Mouse (Mus musculus) olfactory bulb, adult 2 months (tissue): ENCODE measurements at regions not wholly inside any gene's neighbourhood (a gene's known extent, or its start where the extent isn't known, plus 50 kb on each side); places are given as distances from the start of the nearest gene placed in this dataset.
"Not testable (repeated sequence)": the region's sequence is repeated elsewhere in the genome, so short reads cannot be mapped to it uniquely, and the experiment has no call there.

Experiments
- H3K27ac ChIP-seq: fragments of 200-500 bp; 2 replicates; pipeline ENCODE4 v1.5.1; 2012; ENCODE audit warnings: low read depth, low read length; ENCODE audit not compliant: insufficient read depth
- H3K4me1 ChIP-seq: fragments of 200-500 bp; 2 replicates; pipeline ENCODE4 v1.6.1; 2012; ENCODE audit warnings: low read length; ENCODE audit not compliant: control insufficient read depth, insufficient read depth
- H3K4me3 ChIP-seq: fragments of 200-500 bp; 2 replicates; pipeline ENCODE4 v1.5.1; 2012; ENCODE audit warnings: mild to moderate bottlenecking, low read depth, low read length, moderate library complexity; ENCODE audit not compliant: insufficient read depth
- CTCF ChIP-seq: fragments of 200-500 bp; IDR thresholded peaks from 2 replicates; pipeline ENCODE4 v1.5.1; 2012; ENCODE audit warnings: low read depth, mild to moderate bottlenecking, low read length, moderate library complexity; ENCODE audit not compliant: insufficient read depth
- POLR2A ChIP-seq: fragments of 200-500 bp; IDR thresholded peaks from 2 replicates; pipeline ENCODE4 v1.6.1; 2012; ENCODE audit warnings: mild to moderate bottlenecking, low read depth, low read length, moderate library complexity; ENCODE audit not compliant: insufficient read depth
- WGBS: fragments of 180-500 bp; shearing (Covaris S2); methylation state at CpG from one replicate; pipeline ENCODE4 v1.1.7; 2018; 5-methylcytosine and 5-hydroxymethylcytosine counted together

DNA sequence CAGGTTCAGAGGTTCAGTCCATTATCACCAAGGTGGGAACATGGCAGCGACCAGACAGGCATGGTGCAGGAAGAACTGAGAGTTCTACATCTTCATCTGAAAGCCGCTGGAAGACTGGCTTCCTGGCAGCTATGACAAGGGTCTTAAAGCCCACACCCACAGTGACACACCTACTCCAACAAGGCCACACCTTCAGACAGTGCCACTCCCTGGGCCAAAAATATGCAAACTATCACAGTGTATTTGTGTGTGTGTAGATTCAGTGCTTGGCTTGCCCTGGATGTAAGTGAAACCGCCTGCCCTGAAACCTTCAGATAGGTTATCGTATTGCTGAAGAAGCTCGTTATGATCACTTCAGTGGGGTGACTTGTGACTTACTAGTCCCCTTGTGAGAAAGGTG lies 151.3 kb downstream of the Kcnrg start:
- Histone ChIP-seq H3K27ac (no peak overlapping the region), H3K4me3 (no peak overlapping the region), H3K4me1 (peaks cover 6% of the 10 kb centered on the region)
- TF ChIP-seq POLR2A (no peak), CTCF (no peak)
- WGBS, result 95% methylated on average over 5 of the region's 5 CpGs

DNA sequence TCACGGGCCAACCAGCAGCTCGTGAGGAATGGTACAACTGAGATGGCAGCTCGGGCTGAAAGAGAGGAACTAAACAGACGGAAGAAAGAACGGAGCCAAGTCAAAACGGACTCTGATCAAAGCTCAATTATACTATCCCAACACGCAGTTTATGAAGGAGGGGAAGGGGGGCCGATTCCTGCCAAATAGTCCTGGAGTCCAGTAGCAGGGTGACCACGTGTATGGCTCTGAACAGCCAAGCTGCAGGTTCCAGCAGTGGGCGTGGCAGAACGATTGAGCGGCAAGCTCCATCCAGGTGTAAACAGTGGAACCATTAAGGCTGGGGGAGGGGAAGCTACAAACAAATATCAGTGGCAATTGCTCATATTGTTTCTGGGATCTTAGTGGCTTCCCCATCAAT lies 152.9 kb downstream of the Kcnrg start:
- not testable (repeated sequence) for H3K27ac ChIP-seq, H3K4me1 ChIP-seq, H3K4me3 ChIP-seq
- WGBS, result 81% methylated on average over 12 of the region's 12 CpGs

GRCm38 (mm10) chr14:61762076-61762475 lies 154.8 kb downstream of the Kcnrg start:
- Histone ChIP-seq H3K4me1 (peaks cover 4% of the 10 kb centered on the region), H3K27ac (no peak overlapping the region), H3K4me3 (no peak overlapping the region)
- WGBS, result 80% methylated on average over 5 of the region's 5 CpGs
- no peak for TF ChIP-seq POLR2A
- no peak for TF ChIP-seq CTCF

DNA sequence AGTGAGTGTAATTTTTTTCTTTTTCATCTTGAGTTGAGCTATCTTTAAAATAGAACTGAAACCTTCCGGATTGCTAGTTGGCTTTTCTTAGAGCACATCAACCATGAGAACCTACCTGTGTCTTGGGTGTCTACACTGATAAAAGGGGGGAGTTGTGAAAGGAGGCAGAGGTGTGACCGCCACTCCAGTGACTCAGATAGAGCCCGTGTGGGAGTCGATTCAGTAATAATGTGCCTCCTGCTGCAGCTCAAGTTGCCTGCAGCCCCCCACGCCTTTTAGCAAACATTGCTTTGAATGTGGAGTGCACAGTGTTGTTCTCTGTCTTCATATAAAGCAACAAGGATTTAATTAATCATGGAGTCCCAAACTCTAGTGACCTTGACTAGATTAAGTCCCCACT lies 162.6 kb downstream of the Kcnrg start:
- TF ChIP-seq CTCF (no peak), POLR2A (no peak)
- H3K4me3 ChIP-seq, result no peak overlapping the region
- WGBS, result 39% methylated on average over 5 of the region's 5 CpGs
- H3K4me1 ChIP-seq, result peaks cover 2% of the 10 kb centered on the region; the same call in 1 of the 2 replicates
- H3K27ac ChIP-seq, result no peak overlapping the region

DNA sequence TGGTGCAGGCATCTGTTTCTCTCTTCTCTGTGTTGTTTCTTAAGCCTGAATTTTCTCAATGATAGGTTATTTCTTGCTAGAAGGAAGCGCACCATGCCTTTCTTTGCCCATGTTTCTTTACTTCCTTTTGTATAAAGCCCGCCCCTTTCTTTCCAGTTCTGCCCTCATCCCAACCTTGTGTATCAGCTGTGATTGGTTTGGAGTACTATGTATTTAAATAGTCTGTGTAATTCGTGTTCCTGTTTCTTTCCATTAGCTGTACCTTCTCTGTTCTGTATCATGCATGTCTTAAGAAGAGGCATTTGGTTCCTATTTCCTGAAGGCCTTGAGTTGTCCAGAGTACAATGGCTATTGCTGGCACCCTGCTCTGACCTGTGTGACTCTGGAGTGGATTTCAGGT lies 166.9 kb downstream of the Kcnrg start:
- TF ChIP-seq POLR2A (no peak), CTCF (no peak)
- 69% methylated on average over 3 of the region's 3 CpGs for WGBS
- H3K4me1 ChIP-seq, result peaks cover 2% of the 10 kb centered on the region; the same call in 1 of the 2 replicates
- H3K4me3 ChIP-seq, result no peak overlapping the region
- H3K27ac ChIP-seq, result no peak overlapping the region

GRCm38 (mm10) chr14:61778618-61779017 lies 171.4 kb downstream of the Kcnrg start:
- TF ChIP-seq CTCF (no peak), POLR2A (no peak)
- Histone ChIP-seq H3K27ac (no peak overlapping the region), H3K4me1 (peaks cover 2% of the 10 kb centered on the region; the same call in 1 of the 2 replicates), H3K4me3 (no peak overlapping the region)
- 75% methylated on average over 5 of the region's 5 CpGs for WGBS

DNA sequence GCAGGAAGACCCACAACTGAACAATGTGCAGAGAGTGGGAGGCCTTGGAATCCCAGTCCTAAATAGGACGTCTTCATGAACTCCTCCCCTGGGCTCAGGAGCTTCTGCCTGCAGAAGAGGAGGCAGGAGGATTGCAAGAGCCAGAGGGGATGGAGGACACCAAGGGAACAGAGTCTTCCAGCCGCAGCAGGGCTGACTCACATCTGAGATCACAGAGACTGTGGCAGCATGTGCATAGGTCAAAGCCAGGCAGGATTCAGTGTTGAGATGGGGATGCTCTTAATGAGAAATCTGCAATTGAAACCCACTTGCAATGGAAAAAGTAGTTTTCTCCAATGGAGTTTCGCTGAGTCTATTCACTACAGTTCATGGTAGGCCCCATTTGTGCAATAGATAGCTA lies 175.9 kb downstream of the Kcnrg start:
- 82% methylated on average over 3 of the region's 3 CpGs for WGBS
- TF ChIP-seq CTCF (no peak), POLR2A (no peak)
- Histone ChIP-seq H3K4me1 (peaks cover 2% of the 10 kb centered on the region; the same call in 1 of the 2 replicates), H3K27ac (no peak overlapping the region), H3K4me3 (no peak overlapping the region)

- no peak for TF ChIP-seq CTCF
- TF ChIP-seq POLR2A, result no peak
- peaks cover 2% of the 10 kb centered on the region; the same call in 1 of the 2 replicates for H3K4me1 ChIP-seq
- WGBS, result 90% methylated on average over 4 of the region's 4 CpGs
- no peak overlapping the region for H3K27ac ChIP-seq
- H3K4me3 ChIP-seq, result no peak overlapping the region
Observed at GRCm38 (mm10) chr14:61784609-61785008, 177.4 kb downstream of the Kcnrg start.

DNA sequence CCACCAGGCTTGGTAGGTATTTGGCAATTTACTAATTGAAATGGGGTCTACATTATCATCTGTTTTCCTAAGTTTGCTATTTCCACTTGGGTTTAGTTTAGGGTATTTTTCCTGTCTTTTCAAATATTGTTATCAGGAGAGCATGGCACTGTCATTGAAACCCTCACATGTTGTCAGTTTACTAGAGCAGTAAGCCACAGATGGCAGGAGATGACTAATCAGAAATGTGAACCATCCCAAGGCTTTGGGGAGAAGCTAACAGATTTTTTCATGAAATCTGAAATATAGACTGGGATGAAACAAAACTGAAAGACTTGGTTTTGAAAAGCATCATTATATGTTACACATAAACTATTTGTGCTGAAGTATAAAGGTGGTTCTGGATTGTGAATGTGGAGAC lies 178.8 kb downstream of the Kcnrg start:
- TF ChIP-seq POLR2A (no peak), CTCF (no peak)
- no peak overlapping the region for H3K27ac ChIP-seq
- H3K4me1 ChIP-seq, result peaks cover 2% of the 10 kb centered on the region; the same call in 1 of the 2 replicates

GRCm38 (mm10) chr14:61787746-61788145 lies 180.5 kb downstream of the Kcnrg start:
- H3K4me1 ChIP-seq, result peaks cover 2% of the 10 kb centered on the region; the same call in 1 of the 2 replicates
- H3K4me3 ChIP-seq, result no peak overlapping the region
- TF ChIP-seq POLR2A, result no peak
- no peak for TF ChIP-seq CTCF
- no peak overlapping the region for H3K27ac ChIP-seq
- 87% methylated on average over 4 of the region's 4 CpGs for WGBS

More for the DNA sequence above, 178.8 kb downstream of the Kcnrg start:
- no peak overlapping the region for H3K4me3 ChIP-seq
